Mouse (Mus musculus): ENCODE measurements at regions not wholly inside any gene's neighbourhood (a gene's known extent, or its start where the extent isn't known, plus 50 kb on each side); places are given as distances from the start of the nearest gene placed in this dataset.

- TF ChIP-seq CTCF (IDR thresholded peaks at IDR 0.05; ENCODE audit: low read depth, low read length) (no peak), GATA1 (IDR thresholded peaks at IDR 0.05; ENCODE audit: borderline replicate concordance, low read length) (no peak), TAL1 (conservative IDR thresholded peaks at IDR 0.05; ENCODE audit: low read depth, low read length) (no peak), POLR2AphosphoS5 (IDR thresholded peaks at IDR 0.05; ENCODE audit: insufficient replicate concordance, low read depth, low read length) (no peak)
Measured at GRCm38 (mm10) chr10:68844596-68844995, 121.2 kb downstream of the Tmem26 start.

Data from G1E (cell line).